17 mouse cellular contexts compared by ENCODE assay signal in genomic region chr9:116100015-116100414, GRCm38 (mm10).
A peak's percentile ranks its signal among the peaks of the same experiment; 100 is the strongest.
DNase-seq lines count a peak whose midpoint lies in the region; ATAC-seq and TF ChIP-seq lines count a peak whose summit lies in the region.
"Had no signal": no experiment of that assay in that cellular context is flagged by ENCODE, and none has a peak within 500 bp of the region (broad histone marks: within the 10 kb centered on the region; RNA-seq: fewer than 3 reads in every experiment).

No protein-coding gene starts in this region.

- WGBS in hindbrain, embryonic 10.5 days: 78% methylated on average over 9 of the region's 9 CpGs
- 82% methylated on average over 9 of the region's 9 CpGs for WGBS in hindbrain, embryonic 11.5 days
- WGBS in limb, embryonic 13.5 days: 66% methylated on average over 9 of the region's 9 CpGs

- peaks cover 16% of the 10 kb centered on the region; the same call in 1 of the 2 replicates for H3K36me3 ChIP-seq in hindbrain, embryonic 10.5 days
- H3K36me3 ChIP-seq in hindbrain, embryonic 11.5 days (ENCODE audit: control insufficient read depth, insufficient read depth, low read length): no peaks in the 10 kb centered on the region
- H3K36me3 ChIP-seq in limb, embryonic 13.5 days: peaks cover 94% of the 10 kb centered on the region
- H3K36me3 ChIP-seq: neural tube, embryonic 12.5 days had no signal

- peaks cover 31% of the 10 kb centered on the region for H3K4me1 ChIP-seq in hindbrain, embryonic 10.5 days (replicated peaks)
- no peaks in the 10 kb centered on the region for H3K4me1 ChIP-seq in hindbrain, embryonic 11.5 days (replicated peaks; ENCODE audit: control insufficient read depth, insufficient read depth, low read length)
- H3K4me1 ChIP-seq in limb, embryonic 13.5 days: peaks cover 25% of the 10 kb centered on the region

- no peak overlapping the region for H3K4me3 ChIP-seq in hindbrain, embryonic 10.5 days
- H3K4me3 ChIP-seq in hindbrain, embryonic 11.5 days (ENCODE audit: low read depth, low read length): no peak overlapping the region
- no peak overlapping the region for H3K4me3 ChIP-seq in gastrocnemius, adult 2 months
- no peak overlapping the region for H3K4me3 ChIP-seq in limb, embryonic 13.5 days
- H3K4me3 ChIP-seq: intestine, embryonic 15.5 days; neural tube, embryonic 12.5 days had no signal

- no peaks in the 10 kb centered on the region for H3K9me3 ChIP-seq in hindbrain, embryonic 10.5 days
- no peaks in the 10 kb centered on the region for H3K9me3 ChIP-seq in hindbrain, embryonic 11.5 days (ENCODE audit: control insufficient read depth, low read length)
- no peaks in the 10 kb centered on the region for H3K9me3 ChIP-seq in limb, embryonic 13.5 days
- H3K9me3 ChIP-seq: intestine, embryonic 15.5 days; neural tube, embryonic 12.5 days had no signal

- DNase-seq in hindbrain, embryonic 10.5 days (ENCODE audit: low spot score): no peak
- no peak for DNase-seq in hindbrain, embryonic 11.5 days (ENCODE audit: low spot score)
- peak; percentile 8 to 46 for DNase-seq in kidney, postnatal 36 days
- no peak for DNase-seq in kidney, adult 8-10 months
- peak; percentile 74 for DNase-seq in gastrocnemius, adult 2 months
- no peak for DNase-seq in right cerebral cortex, postnatal 36 days (ENCODE audit: low spot score in 2 of 2)
- no peak for DNase-seq in left cerebral cortex, postnatal 10 days (ENCODE audit: extremely low spot score in 1 of 2, low spot score in 2 of 2)
- DNase-seq: adrenal gland, adult 8-10 months; cerebellum, adult 18-20 months; layer of hippocampus, postnatal 36 days; right cerebral cortex, postnatal 4 days; thymus, postnatal 36 days had no signal

- no peak for ATAC-seq in hindbrain, embryonic 11.5 days (ENCODE audit: low FRiP score)
- no peak for ATAC-seq in limb, embryonic 13.5 days (ENCODE audit: low FRiP score, low read depth)
- ATAC-seq: forebrain, embryonic 14.5 days had no signal

- H3K9ac ChIP-seq in hindbrain, embryonic 11.5 days (ENCODE audit: low read depth, low read length): no peak overlapping the region
- no peak overlapping the region for H3K9ac ChIP-seq in limb, embryonic 13.5 days
- H3K9ac ChIP-seq: intestine, embryonic 15.5 days; neural tube, embryonic 12.5 days had no signal

- H3K27ac ChIP-seq in hindbrain, embryonic 10.5 days: 0 out of 2 replicates have a peak overlapping the region, but pooled peaks have one; percentile 41
- no peak overlapping the region for H3K27ac ChIP-seq in hindbrain, embryonic 11.5 days (ENCODE audit: low read depth, low read length)
- H3K27ac ChIP-seq in gastrocnemius, adult 2 months: peak overlapping the region; percentile 64
- H3K27ac ChIP-seq in limb, embryonic 13.5 days: peak overlapping the region; percentile 45; the same call in 1 of the 2 replicates
- H3K27ac ChIP-seq: neural tube, embryonic 12.5 days had no signal

- no peak overlapping the region for H3K4me2 ChIP-seq in hindbrain, embryonic 11.5 days (replicated peaks; ENCODE audit: low read depth, low read length)
- H3K4me2 ChIP-seq in limb, embryonic 13.5 days (replicated peaks): no peak overlapping the region
- H3K4me2 ChIP-seq: heart, embryonic 11.5 days; intestine, embryonic 15.5 days; neural tube, embryonic 12.5 days had no signal

- intact Hi-C loops in gastrocnemius, adult 2 months (cut with DNase I): no loop called here
- intact Hi-C loops in left cerebral cortex, postnatal 10 days (cut with DNase I): no loop called here

- no peaks in the 10 kb centered on the region for H3K27me3 ChIP-seq in hindbrain, embryonic 10.5 days (ENCODE audit: insufficient read depth, poor library complexity, severe bottlenecking)
- no peaks in the 10 kb centered on the region for H3K27me3 ChIP-seq in hindbrain, embryonic 11.5 days (ENCODE audit: control insufficient read depth, insufficient read depth, low read length)
- no peaks in the 10 kb centered on the region for H3K27me3 ChIP-seq in limb, embryonic 13.5 days
- H3K27me3 ChIP-seq: intestine, embryonic 15.5 days; neural tube, embryonic 12.5 days had no signal

- TF ChIP-seq CTCF in gastrocnemius, adult 2 months (IDR thresholded peaks at IDR 0.05): no peak

Comparison
In these comparisons a context has a peak if more than half of its experiments do, and no peak if none do; other contexts are left out.
1. DNase-seq: peak in kidney, postnatal 36 days (2 of 2) and gastrocnemius, adult 2 months (single experiment); none in hindbrain, embryonic 10.5 days (single experiment), hindbrain, embryonic 11.5 days (single experiment), kidney, adult 8-10 months (0 of 2), right cerebral cortex, postnatal 36 days (0 of 2) and left cerebral cortex, postnatal 10 days (0 of 2).